Mouse (Mus musculus): ENCODE measurements at regions not wholly inside any gene's neighbourhood (a gene's known extent, or its start where the extent isn't known, plus 50 kb on each side); places are given as distances from the start of the nearest gene placed in this dataset.

DNA sequence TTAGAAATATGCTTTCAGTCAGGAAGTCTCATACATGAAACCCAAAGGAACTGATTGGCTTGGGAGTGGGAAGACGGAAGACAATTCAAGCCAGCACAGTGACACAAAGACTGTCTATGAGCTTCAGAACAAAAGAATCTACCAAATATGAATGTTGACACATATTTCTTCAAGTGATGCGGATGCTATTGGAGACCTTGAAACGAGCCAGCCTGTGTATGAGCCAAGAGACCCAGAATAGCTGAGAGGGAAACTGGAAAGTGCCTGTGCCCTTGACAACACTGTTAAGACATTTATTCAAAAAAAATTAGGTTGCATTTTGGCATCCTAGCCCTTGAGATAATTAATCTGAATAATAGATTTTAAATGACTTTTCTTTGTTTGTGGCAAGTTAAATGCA is 426.7 kb upstream of the Sox9 start:
- no peak for DNase-seq (ENCODE audit: extremely low spot score, low spot score)

DNA sequence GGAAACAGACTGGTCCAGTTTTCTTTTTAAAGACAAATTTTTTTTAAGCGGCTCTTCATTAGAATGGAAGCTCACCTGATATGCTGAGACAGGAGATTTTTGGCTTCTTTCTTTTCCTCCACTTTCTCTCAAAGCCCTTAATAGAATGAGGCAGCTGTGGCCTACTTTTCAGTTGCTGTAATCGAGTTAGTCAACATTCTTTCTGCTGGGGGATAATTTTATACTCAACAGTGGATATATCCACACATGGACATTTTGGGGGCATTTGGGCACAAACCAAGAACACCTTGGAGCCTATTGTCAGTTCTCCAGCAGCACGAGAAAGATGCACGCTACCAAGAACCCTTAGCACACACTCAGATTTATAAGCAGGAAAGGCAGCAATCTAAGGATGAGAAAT is 415.3 kb upstream of the Sox9 start:
- DNase-seq (ENCODE audit: extremely low spot score, low spot score), result no peak

DNA sequence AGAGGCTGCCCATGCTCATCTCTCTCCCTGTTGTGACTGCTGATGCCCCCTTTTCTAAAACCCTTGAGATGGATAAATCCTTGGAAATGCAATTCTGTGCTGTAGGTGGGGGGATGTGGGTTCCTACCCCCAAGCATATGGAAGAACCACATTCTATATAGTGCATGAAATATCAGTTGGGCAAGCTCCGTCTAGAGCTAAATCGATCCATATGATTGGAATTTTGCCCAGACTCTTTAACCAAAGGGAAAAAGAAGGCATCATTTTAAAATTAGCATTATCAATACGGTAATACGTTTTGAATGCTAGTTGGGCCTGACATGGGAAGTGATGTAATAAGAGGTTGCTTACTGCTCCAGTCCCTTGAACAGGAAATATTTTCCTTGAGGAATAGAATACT is 411.1 kb upstream of the Sox9 start:
- DNase-seq (ENCODE audit: extremely low spot score, low spot score), result no peak

DNA sequence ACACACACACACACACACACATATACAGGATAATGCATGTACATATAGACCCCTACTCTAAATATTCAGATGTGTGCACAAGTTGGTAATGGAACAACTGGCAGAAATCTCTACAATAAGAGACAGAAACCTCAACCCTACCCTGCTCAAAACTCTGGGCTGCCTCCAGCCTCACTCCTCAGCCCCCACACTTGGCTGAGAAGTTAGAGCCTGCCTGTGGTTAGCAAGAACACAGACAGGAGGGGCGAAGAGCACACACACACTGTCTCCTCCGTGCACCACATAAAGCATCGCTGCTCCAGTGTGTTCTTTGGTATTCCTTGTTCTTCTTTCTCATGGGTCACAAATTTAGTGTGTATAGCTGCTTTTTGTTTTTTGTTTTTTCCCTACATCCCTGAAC is 382.0 kb upstream of the Sox9 start:
- no peak for DNase-seq (ENCODE audit: extremely low spot score, low spot score)

DNA sequence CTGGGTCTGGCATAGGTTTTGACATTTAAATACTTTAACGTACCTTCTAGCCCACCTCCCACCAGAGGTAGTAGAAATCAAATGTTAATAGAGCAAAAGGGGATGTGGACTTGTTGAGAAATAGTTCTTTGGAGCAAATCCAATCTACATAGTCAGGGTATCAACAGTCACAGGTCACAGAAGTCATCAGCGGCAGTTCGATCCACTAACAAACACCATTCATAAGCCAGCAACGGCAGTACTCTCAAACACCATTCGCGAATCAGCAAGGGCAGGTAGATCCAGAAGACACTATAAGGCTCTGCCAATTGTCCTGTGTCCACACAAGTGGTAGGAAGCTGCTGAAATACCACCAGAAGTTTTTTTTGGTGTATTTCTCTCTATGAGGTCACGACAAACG is 374.3 kb upstream of the Sox9 start:
- DNase-seq (ENCODE audit: extremely low spot score, low spot score), result no peak

DNA sequence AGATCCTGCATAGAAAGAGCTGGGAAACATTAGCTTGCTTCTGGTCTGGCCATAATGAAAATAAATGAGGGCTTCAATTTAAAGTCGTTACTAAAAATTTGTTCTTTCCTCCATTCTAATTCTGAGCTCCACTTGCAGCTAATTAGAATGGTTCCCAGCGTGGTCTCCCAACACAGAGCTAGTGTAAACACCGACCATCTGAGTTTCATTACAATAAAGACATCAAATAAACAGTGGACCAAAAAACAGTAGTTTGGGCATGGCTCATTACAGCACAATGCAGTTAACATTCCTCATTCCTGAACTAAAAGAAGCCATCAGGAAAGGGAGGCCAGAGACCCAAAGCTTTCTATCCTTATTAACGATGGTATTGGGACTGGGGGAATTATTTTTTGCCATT is 369.6 kb upstream of the Sox9 start:
- no peak for DNase-seq (ENCODE audit: extremely low spot score, low spot score)

DNA sequence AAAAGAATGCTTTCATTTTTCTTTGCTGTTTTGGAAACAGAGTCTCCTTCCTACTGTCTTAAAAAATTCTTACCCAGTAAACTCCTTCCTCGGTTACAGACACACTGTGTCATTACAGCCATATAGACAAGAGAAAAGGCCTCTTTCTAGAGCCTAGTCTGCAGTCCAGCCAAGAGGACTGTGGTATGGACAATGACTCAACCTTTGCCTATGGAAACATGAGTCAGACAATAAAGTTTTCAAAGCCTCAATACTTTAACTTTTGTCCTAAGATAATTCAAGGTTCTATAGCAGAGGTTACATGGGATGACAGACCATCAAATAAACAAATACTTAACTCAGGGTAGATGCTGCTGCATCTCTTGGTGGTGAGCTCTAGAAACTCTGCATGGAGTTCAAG is 339.4 kb upstream of the Sox9 start:
- no peak for DNase-seq (ENCODE audit: extremely low spot score, low spot score)

DNA sequence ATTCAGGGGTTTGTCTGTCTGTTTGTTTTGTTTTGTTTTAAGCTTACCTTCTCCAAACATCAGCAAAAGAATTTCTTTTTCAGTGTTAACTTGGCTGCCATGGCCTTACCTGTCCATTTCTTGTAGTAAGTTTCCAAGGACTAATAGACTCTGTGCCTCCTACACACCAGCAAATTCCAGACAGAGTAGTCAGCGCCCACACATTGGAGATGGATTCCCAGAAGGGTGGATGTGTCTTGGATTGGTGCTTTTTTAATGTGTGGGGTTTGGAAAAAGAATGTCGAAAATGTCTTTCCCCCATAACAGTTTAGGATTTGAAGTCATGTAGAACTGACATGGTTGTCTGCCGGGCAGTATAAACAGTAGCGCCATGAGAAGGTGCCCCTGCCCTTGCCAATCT is 338.1 kb upstream of the Sox9 start:
- DNase-seq (ENCODE audit: extremely low spot score, low spot score), result no peak

DNA sequence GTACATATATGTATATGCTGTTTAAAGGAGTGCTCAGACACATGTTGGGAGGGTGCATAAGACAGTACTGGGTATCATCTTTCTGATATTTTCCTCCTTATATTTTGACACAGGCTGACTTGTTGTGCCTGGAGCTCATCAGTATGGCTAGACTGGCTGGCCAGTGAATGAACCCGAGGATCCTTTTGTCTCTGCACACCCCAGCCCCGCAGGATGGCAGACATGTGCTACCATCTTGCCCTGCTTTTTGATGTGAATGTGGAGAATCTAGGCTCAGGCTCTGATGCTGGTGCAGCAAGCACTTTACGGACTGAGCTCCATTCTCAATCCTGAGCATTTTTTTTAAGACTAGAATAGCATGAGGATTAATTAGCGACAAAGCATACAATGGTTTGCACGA is 332.4 kb upstream of the Sox9 start:
- peak; percentile 23 for DNase-seq (ENCODE audit: extremely low spot score, low spot score)

DNA sequence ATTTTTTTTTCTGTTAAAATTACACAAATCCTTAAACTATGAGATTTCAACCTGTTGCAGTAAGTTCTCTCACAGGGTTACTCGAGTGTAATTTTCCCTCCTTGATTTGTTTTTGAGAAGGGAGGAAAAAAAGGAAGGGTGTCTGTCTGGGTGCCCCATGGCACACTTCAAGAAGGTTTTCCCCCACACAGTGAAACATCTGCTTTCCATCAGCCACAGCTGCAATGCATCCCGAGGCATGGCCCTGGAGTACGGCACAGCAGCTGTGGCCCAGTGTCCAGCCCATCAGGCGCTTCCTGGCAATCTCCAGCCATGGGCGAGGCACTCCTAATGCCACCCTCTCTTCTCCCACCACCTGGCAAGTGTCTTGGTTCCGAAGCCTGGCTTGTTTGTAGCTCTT is 331.8 kb upstream of the Sox9 start:
- DNase-seq (ENCODE audit: extremely low spot score, low spot score), result peak; percentile 70

DNA sequence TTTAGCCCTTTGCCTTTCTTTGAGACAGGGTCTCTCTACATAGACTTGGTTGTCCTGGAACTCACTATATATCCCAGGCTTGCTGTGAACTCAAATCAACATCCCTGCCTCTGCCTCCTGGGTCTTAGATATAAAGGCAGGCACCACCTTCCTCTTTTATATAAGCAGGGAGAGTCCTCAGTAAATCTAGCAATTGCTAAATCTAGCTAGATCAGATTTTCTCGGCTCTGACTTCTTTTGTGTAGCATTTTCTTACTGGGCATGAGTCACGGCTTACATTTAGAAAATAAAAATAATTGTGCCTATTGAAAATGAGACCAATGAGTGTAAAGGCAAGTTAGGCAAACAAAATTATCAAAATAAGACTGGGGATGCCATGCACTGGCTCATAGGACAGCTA is 323.9 kb upstream of the Sox9 start:
- DNase-seq (ENCODE audit: extremely low spot score, low spot score), result no peak

DNA sequence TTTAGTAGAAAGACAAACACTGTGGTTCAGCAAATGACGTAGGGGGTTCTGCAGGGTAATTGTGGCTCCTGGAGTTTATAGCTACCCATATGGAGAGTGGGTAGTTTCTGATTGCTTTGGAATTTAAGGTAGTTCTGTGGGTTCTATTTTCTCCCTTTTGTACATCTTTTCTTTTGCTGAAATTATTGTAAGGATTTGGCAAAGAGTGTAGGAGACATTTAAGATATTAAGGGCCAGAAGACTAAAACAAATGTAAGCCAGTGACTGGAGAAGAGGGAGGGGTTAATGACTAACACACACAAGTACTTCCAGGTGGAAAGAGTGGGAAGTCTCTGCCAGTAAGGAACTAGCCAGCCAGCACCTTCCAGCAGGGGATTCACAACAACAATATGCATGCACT is 318.9 kb upstream of the Sox9 start:
- DNase-seq (ENCODE audit: extremely low spot score, low spot score), result no peak

DNA sequence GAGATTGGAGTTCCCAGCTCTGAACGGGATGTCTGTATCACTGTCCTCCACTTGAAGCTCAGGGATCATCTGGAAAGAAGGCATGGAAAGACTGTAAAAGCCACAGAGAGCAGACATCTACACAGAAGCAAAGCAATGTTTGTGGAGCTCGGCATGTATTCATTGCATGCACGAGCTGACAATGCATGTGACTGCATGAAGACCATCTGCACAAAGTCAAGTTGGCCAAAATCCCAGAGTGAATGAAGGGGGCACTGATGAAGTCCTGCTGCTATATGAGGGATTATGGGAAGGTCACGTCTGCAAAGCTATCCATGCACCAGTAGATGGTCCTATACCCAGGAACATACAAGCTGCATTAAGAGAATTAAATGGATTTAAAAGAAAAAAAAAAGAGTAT is 317.6 kb upstream of the Sox9 start:
- DNase-seq (ENCODE audit: extremely low spot score, low spot score), result no peak

DNA sequence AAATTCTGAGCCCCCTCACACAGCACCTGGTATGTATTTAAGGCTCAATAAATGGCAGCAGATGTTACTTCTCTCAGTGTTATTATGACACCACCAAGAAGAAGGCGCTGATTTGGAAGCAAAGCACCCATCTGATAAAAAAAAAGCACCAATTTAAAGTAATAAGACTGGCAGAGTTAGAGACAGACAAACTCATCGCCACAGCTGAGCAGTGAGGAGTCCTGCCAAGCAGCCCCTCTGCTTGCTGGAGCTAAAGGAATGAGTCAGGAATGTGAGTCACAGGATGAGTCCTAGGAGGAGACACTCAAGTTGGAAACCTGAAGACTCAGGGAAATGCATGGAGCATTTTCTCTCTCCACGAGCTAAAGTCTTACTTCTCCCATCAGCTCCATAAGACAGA is 311.7 kb upstream of the Sox9 start:
- DNase-seq (ENCODE audit: extremely low spot score, low spot score), result no peak

DNA sequence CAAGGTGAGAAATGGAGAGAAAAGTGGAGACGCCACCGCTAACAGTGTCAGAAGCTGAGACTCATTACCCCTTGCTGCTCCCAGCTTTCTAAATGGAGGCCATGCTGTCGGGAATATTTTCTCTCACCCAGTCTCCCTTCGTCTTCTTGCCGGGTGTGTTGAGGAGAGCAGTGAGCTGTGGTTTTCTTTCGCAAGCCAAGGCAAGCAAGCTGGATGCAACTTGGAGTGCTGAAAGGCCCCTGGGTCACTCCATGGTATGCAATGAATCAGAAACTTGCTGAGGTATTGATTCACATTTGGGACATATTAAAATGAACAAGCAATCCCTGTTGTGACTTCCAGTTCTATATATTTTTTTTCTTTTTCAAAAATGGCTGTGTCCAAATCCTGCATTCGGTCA is 308.8 kb upstream of the Sox9 start:
- DNase-seq (ENCODE audit: extremely low spot score, low spot score), result no peak

DNA sequence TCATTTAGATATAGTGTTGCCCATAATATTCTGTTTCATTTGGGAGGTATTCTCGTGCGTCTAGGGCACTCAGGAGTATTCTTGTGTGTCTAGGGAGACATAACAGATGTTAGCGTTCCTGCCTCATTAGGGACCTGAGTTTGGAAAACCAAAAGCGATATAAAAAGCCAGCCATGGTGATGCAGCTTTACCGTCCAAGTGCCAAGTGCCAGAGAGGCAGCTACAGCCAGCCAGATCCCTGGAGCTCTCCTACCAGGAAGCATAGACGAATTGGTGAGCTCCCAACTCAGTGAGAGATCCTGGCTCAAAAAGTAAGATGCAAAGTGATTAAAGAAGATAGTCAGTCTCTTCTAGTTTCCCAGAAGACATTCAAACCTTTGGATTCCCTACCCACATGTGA is 308.3 kb upstream of the Sox9 start:
- no peak for DNase-seq (ENCODE audit: extremely low spot score, low spot score)

DNA sequence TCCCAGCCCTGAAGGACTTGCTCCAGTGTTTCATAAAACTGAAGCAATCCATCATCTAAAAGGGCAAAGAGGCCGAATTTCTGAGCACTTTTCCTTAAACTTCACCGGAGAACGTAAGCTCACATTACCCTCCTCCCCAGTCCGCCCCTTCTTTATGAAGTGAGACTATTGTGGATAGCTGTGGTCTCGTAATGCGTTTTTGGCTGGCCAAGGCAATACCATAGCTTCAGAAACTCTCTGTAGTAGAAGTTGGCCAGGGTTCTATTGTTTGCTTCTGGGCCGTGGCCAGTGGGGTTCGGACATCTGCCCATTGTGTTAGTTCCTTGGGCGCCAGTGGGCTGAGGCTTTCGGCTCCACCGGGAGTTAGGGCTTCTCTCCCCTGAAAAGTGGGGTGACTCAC is 301.7 kb upstream of the Sox9 start:
- DNase-seq (ENCODE audit: extremely low spot score, low spot score), result no peak

DNA sequence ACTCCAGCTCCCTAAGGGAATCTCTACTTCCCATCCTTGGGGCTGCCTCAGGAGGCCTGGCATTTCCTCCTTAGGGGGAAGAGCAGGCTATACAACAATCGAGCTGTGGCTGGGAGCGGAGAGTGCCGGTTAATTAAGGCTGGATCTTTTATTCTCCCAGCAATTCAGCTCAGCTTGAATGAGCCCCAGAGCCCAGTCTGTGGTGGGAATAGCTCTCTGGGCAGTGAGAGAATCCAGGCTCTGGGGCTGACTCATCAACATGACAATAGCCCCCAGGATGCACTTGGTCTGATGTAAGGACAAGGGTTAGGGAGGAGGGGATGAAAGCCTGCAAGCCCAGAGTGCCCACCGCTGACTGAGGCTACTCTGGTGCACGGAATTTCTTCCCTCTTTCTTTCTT is 280.2 kb upstream of the Sox9 start:
- DNase-seq (ENCODE audit: extremely low spot score, low spot score), result peak; percentile 34

DNA sequence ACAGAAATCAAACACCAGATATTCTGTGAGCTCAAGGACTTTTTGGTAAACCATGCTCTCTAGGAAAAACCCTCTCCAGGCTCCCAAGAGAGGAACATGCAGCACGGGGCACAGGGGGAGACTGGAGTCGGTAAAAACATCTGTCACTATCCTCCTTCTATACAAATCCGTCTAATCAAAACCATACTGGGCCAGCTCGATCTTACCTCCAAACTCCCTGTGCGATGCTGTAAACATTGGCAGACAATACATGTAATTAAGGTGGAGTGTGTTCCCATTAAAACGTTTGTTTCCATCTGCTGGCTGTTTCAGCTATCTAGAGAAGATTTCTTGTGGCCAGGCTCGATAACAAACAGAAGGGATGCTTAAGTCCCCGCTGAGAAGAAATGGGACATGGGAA is 262.9 kb upstream of the Sox9 start:
- no peak for DNase-seq (ENCODE audit: extremely low spot score, low spot score)

DNA sequence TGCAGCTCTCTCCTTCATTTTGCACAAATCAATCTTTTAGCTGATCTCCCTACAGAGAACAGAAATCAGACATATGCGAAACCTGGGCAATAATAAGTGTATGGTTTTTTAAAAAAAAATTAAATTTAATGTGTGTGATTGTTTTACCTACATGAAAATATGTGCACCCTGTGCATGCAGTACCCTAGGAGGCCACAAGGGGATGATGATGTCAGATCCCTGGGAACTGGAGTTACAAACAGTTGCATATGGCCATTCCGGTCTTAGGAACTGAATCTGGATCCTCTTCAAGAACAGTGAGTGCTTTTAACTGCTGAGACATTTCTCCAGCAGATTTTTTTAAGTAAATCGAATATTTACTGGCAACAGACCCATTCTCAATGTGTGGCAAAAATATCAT is 257.0 kb upstream of the Sox9 start:
- DNase-seq (ENCODE audit: extremely low spot score, low spot score), result no peak

DNA sequence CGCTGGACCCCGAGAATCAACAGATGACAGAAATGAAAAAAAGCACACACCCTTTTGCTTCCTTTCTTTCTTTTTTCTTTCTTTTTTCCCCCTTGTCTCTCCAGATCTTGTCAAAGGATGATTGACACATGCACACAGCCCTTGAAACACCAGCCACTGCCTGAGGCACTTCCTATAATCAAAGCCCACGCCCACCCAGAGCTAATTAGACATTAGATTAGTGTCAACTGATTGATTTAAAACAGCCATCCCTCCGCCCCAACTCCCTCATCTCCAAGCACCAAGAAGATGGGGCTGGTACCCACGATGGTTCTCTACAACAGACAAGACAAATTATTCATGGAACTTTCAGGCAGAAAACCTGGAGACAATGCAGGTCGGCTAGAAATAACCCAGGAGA is 239.5 kb upstream of the Sox9 start:
- peak; percentile 10 for DNase-seq (ENCODE audit: extremely low spot score, low spot score)

DNA sequence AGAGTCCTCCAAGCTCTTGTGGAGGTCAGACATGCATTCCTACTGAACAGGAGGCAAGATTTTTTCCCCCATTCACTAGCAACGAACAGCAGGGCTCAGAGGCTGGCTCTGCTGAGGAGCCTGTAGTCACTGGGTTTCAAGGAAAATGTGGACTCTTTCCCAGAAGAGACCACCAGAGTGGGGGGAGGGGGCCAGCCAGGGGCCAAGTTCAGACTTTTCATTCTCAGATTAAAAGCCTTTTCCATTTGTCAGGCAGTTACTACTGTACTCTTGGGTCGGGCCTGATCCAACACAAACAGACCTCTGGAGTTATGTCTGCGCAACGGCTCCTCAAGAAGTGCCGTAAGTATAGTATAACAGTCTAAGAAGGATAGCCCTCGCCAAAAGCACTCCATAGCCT is 238.6 kb upstream of the Sox9 start:
- no peak for DNase-seq (ENCODE audit: extremely low spot score, low spot score)

DNA sequence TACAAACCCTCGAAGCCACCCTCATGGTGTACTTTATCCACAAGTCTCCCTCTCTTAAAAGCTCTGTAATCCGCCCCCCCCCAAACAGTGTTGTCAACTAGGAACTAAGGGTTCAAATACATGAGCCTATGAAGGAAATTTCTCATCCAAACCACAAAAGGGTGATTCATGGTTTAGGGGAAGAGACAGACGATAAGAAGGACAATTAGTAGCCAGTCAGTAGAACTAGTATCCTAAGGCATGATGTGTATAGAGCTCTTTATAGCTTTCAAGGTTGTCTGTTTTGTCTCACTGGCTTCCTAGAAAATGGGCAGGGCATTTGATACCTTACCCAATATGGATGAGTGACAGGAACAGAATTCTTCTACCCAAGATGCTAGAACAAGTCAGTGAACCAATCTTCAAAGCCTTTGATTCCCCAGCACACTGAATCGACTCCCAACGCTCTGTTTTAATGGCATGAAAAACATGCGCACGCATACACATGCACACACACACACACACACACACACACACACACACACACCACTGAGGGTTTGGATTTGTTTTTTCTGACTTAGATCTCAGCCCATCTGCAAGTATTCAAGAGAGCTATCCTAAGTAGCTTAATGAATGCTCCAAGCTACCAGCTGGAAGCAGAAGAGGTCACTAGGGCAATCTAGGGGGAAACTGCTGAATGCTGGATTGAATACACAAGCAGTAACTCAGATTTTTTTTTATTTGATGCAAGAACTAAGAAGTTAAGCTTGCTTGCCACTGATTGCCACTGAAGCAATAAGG is 236.6 kb upstream of the Sox9 start:
- no peak for DNase-seq (ENCODE audit: extremely low spot score, low spot score)

DNA sequence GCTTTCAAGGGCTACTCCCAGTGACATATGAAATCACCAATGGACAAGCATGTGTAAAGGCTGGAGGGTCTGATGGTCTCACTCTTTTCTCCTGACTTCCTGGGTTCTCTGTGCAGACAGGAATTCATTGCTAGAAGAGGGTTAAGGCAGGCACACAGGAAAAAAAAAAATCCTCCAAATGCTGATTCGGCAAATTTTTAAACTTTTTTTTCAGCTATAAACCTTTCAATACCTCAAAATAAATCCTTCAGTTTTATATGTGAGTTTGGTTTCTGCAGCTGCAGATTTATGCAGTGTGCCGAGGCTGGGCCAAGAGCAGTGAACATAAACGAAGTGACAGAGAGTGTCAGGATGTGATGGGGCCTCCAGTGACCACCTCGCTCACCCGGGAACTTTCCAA is 235.9 kb upstream of the Sox9 start:
- DNase-seq (ENCODE audit: extremely low spot score, low spot score), result no peak
